Mouse (Mus musculus) heart, embryonic 11.5 days (tissue): Measurements from ENCODE around the gene Etnk1. TPM values are rescaled to one million over a fixed set of nuclear protein-coding genes. Genes with fewer than 3 reads are reported as not detected.

Source experiments
- ATAC-seq: fragments of 200-750 bp; cut with Nextera tagmentation; replicated peaks from 2 replicates; pipeline ENCODE4 v1.8.0; 2017; ENCODE audit warnings: moderate library complexity; ENCODE audit not compliant: insufficient number of reproducible peaks, low FRiP score, low TSS enrichment
- H3K27ac ChIP-seq: fragments of 300-500 bp; sonication (generic); 2 replicates; pipeline ENCODE4 v1.5.1; 2014; ENCODE audit warnings: mild to moderate bottlenecking, low read depth, low read length
- H3K27me3 ChIP-seq: fragments of 300-500 bp; sonication (generic); 2 replicates; pipeline ENCODE4 v1.6.1; 2014; ENCODE audit warnings: mild to moderate bottlenecking, low read length, mixed read lengths; ENCODE audit not compliant: control insufficient read depth, insufficient read depth
- H3K36me3 ChIP-seq: fragments of 300-500 bp; sonication (generic); 2 replicates; pipeline ENCODE4 v1.6.1; 2014; ENCODE audit warnings: mild to moderate bottlenecking, low read length, moderate library complexity, mixed read lengths; ENCODE audit not compliant: control insufficient read depth, insufficient read depth
- H3K4me1 ChIP-seq: fragments of 300-500 bp; sonication (generic); 2 replicates; pipeline ENCODE4 v1.6.1; 2014; ENCODE audit warnings: low read length; ENCODE audit not compliant: control insufficient read depth, insufficient read depth
- H3K4me2 ChIP-seq: fragments of 300-500 bp; sonication (generic); 2 replicates; pipeline ENCODE4 v1.6.1; 2014; ENCODE audit warnings: mild to moderate bottlenecking, moderate library complexity
- H3K4me3 ChIP-seq: fragments of 300-500 bp; sonication (generic); 2 replicates; pipeline ENCODE4 v1.5.1; 2014; ENCODE audit warnings: low read depth, low read length
- H3K9ac ChIP-seq: fragments of 300-500 bp; sonication (generic); 2 replicates; pipeline ENCODE4 v1.6.1; 2014; ENCODE audit warnings: mild to moderate bottlenecking, low read depth, low read length, moderate library complexity
- H3K9me3 ChIP-seq: fragments of 300-500 bp; sonication (generic); replicated peaks from 2 replicates; pipeline ENCODE4 v1.6.1; 2016; ENCODE audit warnings: low read length; ENCODE audit not compliant: control insufficient read depth
- WGBS: fragments of 180-500 bp; shearing (Covaris S2); extraction: QIAGEN DNeasy Blood & Tissue Kit; methylation state at CpG from one replicate; pipeline ENCODE4 v1.1.7; 2014; ENCODE audit not compliant: insufficient replicate concordance; 5-methylcytosine and 5-hydroxymethylcytosine counted together
- polyA plus RNA-seq: library from polyadenylated mRNA; unstranded; fragments of >200 nt; fragmentation: Nextera tagmentation; extraction: Ambion mirVana; gene quantifications from 2 replicates; pipeline ENCODE4 v1.2.1, GENCODE M21; 2014

The Etnk1 gene
- polyA plus RNA-seq, 1 experiment from 2014 or later = 18.0 TPM

DNA sequence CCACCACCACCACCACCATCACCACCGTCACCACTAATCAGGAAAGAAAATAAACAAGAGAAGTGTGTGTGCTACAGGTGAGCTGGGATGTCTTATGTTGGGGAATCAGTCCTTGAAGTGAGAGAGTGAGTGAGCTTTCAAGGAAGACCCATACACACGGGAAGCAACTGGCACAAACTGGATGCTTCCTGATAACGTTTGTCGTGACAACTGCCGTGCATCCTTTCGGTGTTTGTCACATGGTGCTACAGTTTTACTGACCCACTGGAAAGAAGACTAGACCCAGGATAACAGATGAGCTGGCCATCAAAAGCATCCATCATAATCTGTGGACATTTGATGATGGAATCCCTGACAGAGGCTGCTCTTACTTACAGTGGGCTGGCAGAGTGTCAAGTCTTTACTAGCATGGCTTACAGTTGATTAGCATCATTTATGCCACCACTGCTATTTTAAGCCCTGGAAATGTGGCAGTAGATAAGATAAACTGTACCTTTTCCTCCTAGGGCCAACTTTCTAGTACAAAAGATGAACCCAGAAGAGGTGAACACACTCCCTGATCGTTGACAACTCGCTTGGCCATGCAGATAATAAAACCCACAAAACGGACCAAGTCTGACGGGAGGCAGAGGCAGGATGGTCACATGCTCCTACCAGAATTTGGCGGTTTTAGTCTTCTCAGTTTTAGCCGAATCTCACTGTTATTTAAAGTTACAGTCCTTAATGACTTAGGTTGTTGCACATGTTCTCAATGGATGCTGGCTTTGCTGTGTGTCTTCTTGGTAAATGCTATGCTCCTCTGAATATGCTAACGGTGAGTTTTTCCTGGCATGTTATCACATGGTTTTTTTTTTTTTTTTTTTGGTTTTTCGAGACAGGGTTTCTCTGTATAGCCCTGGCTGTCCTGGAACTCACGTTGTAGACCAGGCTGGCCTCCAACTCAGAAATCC, 2.8 kb upstream of the Etnk1 start:
- 70% methylated on average over 15 of the region's 15 CpGs for WGBS
- Histone ChIP-seq H3K4me1 (peaks cover 6% of the 10 kb centered on the region; the same call in 1 of the 2 replicates), H3K9me3 (no peaks in the 10 kb centered on the region), H3K4me3 (no peak overlapping the region), H3K27ac (no peak overlapping the region), H3K36me3 (no peaks in the 10 kb centered on the region), H3K4me2 (no peak overlapping the region), H3K27me3 (no peaks in the 10 kb centered on the region), H3K9ac (no peak overlapping the region)
- no peak for ATAC-seq

DNA sequence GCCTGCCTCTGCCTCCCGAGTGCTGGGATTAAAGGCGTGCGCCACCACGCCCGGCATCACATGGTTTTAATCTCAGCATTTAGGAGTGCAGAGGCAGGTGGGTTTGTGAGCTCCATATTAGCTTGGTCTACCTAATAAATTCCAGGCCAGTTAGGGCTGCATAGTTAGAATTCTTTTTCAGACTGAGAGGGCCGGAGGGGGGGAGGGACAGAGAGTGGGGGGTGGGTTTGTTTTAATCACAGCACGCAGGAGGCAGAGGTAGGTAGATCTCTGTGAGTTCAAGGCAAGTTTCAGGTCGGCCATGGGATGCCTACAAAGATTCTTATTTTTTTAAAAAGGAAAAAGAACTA, 2.1 kb upstream of the Etnk1 start:
- Histone ChIP-seq H3K4me2 (no peak overlapping the region), H3K4me3 (no peak overlapping the region), H3K4me1 (peaks cover 6% of the 10 kb centered on the region; the same call in 1 of the 2 replicates), H3K27me3 (no peaks in the 10 kb centered on the region), H3K9ac (no peak overlapping the region), H3K27ac (no peak overlapping the region), H3K9me3 (no peaks in the 10 kb centered on the region), H3K36me3 (no peaks in the 10 kb centered on the region)
- ATAC-seq = no peak
- WGBS = 73% methylated on average over 8 of the region's 8 CpGs

DNA sequence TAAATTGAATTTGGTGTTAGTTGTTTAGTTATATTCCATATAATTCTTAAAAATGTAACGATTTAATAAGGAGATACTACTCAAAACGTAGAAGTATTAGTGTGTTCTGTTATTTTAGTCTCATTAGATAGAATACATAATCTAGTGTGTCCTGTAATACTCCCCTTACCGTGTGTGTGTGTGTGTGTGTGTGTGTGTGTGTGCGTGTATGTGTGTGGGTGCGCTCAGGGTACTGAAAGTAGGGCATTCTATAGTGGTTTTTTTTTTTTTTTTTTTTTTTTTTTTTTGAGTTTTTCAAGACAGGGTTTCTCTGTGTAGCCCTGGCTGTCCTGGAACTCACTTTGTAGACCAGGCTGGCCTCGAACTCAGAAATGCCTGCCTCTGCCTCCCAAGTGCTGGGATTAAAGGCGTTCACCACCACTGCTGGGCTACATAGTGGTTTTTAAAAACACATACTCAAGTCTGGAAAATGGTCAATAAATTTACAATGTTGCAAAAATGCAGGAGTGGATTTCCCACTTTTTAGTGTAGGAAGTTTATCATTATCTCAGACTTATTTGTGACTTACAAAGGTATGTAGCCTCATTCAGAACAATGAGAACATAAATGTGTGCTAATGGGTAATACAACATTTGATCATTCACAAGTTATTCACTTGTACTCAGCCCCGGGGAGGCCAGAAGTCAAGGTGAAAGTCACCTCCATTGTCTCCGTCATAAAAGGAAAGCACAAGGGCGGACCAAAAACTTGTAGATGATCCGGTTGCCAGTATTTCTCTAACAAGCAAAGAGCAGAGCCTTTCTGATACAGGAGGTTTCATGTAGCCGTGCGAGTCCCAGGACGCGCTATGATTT, 1.4 kb upstream of the Etnk1 start:
- Histone ChIP-seq H3K4me3 (peak overlapping the region; percentile 86; the same call in 1 of the 2 replicates), H3K9ac (no peak overlapping the region), H3K27me3 (no peaks in the 10 kb centered on the region), H3K27ac (no peak overlapping the region), H3K9me3 (no peaks in the 10 kb centered on the region), H3K36me3 (no peaks in the 10 kb centered on the region), H3K4me1 (peaks cover 10% of the 10 kb centered on the region; the same call in 1 of the 2 replicates), H3K4me2 (peak overlapping the region; percentile 73)
- ATAC-seq = no peak
- WGBS = 62% methylated on average over 15 of the region's 15 CpGs

DNA sequence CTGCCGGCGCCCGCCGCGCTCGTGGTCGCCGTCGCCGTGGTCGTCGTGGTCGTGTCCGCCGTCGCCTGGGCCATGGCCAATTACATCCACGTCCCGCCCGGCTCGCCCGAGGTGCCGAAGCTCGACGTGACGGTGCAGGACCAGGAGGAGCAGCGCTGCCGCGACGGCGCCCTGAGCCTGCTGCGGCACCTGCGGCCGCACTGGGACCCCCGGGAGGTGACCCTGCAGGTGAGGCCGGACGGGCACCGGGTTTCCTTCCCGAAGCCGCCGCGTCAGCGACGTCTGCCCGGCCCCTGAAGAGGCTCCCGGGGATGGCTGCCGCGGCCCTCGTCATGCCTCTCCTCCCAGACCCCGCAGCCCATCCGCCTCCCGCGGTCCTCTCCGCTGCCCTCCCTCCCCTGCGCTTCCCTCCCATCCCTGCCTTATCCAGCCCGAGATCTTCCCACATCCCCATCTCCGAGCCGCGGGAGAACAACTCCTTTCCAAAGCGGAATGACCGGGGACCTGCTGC, 443 bp downstream of the Etnk1 start:
- H3K4me3 ChIP-seq = peak overlapping the region; percentile 86
- ATAC-seq = peak; percentile 60
- under 1% methylated on average over 43 of the region's 60 CpGs for WGBS
- no peaks in the 10 kb centered on the region for H3K36me3 ChIP-seq
- peaks cover 10% of the 10 kb centered on the region; the same call in 1 of the 2 replicates for H3K4me1 ChIP-seq
- H3K9ac ChIP-seq = peak overlapping the region; percentile 85
- peak overlapping the region; percentile 73 for H3K4me2 ChIP-seq
- H3K27ac ChIP-seq = peak overlapping the region; percentile 78
- no peaks in the 10 kb centered on the region for H3K9me3 ChIP-seq
- H3K27me3 ChIP-seq = no peaks in the 10 kb centered on the region

DNA sequence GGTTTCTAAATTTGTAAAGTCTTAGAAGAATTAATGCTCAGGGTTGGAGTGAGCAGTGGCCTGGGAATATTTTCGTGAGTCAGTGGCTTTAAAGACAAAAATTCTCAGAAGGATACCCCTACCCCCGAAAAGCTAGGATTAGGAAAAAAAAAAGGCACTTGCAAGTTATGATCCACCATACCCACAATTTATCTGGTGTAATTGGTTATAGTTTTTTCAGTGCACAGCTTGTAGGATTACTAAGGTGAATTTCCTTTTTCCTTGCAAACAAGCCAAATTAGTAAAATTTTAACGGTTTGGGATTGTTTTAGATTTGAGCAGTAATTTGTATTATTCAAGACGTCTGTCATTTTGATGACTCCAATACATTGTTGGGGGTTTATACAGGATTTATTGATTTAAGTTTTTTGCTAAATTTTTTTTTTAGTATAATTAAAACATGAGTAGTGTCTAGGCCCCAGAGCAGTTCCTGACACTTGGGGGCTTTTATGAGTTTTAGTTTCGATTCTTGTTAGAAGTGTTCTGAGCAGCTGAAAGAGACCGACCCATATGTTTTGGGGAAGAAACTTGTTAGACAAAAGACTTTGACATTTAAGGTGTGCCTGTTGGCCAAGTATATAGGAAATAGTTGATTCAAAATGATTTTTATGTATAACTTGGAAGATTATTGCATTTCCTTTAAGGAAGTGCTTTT, 1.1 kb downstream of the Etnk1 start:
- H3K4me3 ChIP-seq = peak overlapping the region; percentile 86
- H3K27ac ChIP-seq = no peak overlapping the region
- no peak for ATAC-seq
- peak overlapping the region; percentile 73 for H3K4me2 ChIP-seq
- peaks cover 10% of the 10 kb centered on the region; the same call in 1 of the 2 replicates for H3K4me1 ChIP-seq
- peak overlapping the region; percentile 85 for H3K9ac ChIP-seq
- no peaks in the 10 kb centered on the region for H3K36me3 ChIP-seq
- no peaks in the 10 kb centered on the region for H3K27me3 ChIP-seq
- 42% methylated on average over 6 of the region's 6 CpGs for WGBS
- no peaks in the 10 kb centered on the region for H3K9me3 ChIP-seq

DNA sequence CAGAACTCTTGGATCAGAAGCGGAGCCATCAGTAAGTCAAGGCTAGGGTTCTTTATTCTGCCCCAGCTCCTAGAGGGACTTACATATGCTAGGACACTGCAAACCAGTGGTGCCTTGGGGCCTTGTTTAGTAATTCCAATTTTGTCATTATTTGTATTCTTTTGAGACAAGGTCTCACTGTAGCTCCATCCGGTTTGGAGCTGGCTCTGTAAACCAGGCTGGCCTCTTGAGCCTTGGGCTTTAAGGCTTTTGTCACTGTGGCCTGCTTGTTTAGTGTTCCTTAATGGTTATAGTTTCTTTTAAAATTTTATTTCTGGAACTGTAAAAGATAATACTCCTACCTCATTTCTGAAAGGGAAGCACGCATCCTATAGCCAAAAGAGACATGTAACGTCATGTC, 2.4 kb downstream of the Etnk1 start:
- no peaks in the 10 kb centered on the region for H3K9me3 ChIP-seq
- peaks cover 10% of the 10 kb centered on the region; the same call in 1 of the 2 replicates for H3K4me1 ChIP-seq
- ATAC-seq = no peak
- H3K4me2 ChIP-seq = peak overlapping the region; percentile 73
- no peaks in the 10 kb centered on the region for H3K27me3 ChIP-seq
- no peak overlapping the region for H3K4me3 ChIP-seq
- no peaks in the 10 kb centered on the region for H3K36me3 ChIP-seq
- H3K9ac ChIP-seq = no peak overlapping the region; the same call in 1 of the 2 replicates
- 89% methylated on average over 4 of the region's 4 CpGs for WGBS
- no peak overlapping the region for H3K27ac ChIP-seq

DNA sequence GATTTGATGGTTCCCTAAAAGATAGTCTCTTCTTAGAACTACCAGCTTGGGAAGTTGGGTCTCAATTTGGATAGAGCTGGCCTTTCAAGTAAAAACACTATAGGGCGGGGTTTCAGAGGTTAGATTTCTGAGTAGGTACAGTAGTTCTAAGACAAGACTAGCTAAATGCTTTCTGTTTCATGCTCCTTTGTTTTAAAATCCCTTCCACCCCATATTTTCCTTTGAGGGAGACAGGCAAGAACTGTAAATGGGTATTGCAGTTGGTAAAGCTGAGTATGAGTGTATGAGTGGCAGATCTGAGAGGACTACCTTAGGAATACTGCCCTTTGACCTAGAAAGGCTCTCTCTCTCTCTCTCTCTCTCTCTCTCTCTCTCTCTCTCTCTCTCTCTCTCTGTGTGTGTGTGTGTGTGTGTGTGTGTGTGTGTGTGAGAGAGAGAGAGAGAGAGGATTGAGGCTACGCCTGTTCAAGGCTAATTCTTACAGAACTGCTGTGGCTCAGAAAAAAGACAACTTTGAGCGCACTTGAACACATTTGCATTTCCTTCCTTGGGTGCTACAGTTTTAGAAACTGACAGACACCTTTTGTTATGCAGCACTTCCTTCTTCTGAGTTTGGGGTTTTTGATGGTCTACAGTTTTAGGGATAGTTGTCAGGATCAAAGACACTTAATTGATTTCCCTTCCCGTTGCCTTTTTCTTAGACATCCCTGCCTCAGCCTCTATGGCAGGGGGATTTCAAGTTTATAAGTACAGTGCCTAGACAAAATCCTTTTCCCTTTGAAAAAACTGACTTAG, 3.3 kb downstream of the Etnk1 start:
- Histone ChIP-seq H3K4me2 (no peak overlapping the region), H3K4me3 (no peak overlapping the region), H3K27ac (no peak overlapping the region), H3K4me1 (peaks cover 14% of the 10 kb centered on the region; the same call in 1 of the 2 replicates), H3K27me3 (no peaks in the 10 kb centered on the region), H3K9me3 (no peaks in the 10 kb centered on the region), H3K36me3 (no peaks in the 10 kb centered on the region), H3K9ac (no peak overlapping the region)
- 88% methylated on average over 4 of the region's 4 CpGs for WGBS
- no peak for ATAC-seq
